Mouse (Mus musculus) olfactory bulb, adult 2 months (tissue): Measurements from ENCODE around the gene Zscan21. TPM values are rescaled to one million over a fixed set of nuclear protein-coding genes. Genes with fewer than 3 reads are reported as not detected.

Source experiments
- H3K27ac ChIP-seq: fragments of 200-500 bp; 2 replicates; pipeline ENCODE4 v1.5.1; 2012; ENCODE audit warnings: low read depth, low read length; ENCODE audit not compliant: insufficient read depth
- H3K4me1 ChIP-seq: fragments of 200-500 bp; 2 replicates; pipeline ENCODE4 v1.6.1; 2012; ENCODE audit warnings: low read length; ENCODE audit not compliant: control insufficient read depth, insufficient read depth
- H3K4me3 ChIP-seq: fragments of 200-500 bp; 2 replicates; pipeline ENCODE4 v1.5.1; 2012; ENCODE audit warnings: mild to moderate bottlenecking, low read depth, low read length, moderate library complexity; ENCODE audit not compliant: insufficient read depth
- CTCF ChIP-seq: fragments of 200-500 bp; IDR thresholded peaks from 2 replicates; pipeline ENCODE4 v1.5.1; 2012; ENCODE audit warnings: low read depth, mild to moderate bottlenecking, low read length, moderate library complexity; ENCODE audit not compliant: insufficient read depth
- POLR2A ChIP-seq: fragments of 200-500 bp; IDR thresholded peaks from 2 replicates; pipeline ENCODE4 v1.6.1; 2012; ENCODE audit warnings: mild to moderate bottlenecking, low read depth, low read length, moderate library complexity; ENCODE audit not compliant: insufficient read depth
- WGBS: fragments of 180-500 bp; shearing (Covaris S2); methylation state at CpG from one replicate; pipeline ENCODE4 v1.1.7; 2018; 5-methylcytosine and 5-hydroxymethylcytosine counted together
- polyA plus RNA-seq: library from polyadenylated mRNA; stranded (reverse); fragments of >200 nt; gene quantifications from 2 replicates; pipeline ENCODE4 v1.2.4, GENCODE M21; 2012; ENCODE audit warnings: low replicate concordance; ENCODE audit not compliant: missing spikeins, insufficient read depth, insufficient read length

Gene Zscan21
- polyA plus RNA-seq = not detected in 2 replicates

- Histone ChIP-seq H3K27ac (peak within 1 kb of the TSS; percentile 93), H3K4me1 (no peaks in the 10 kb centered on the region; the same call in 1 of the 2 replicates), H3K4me3 (peak within 1 kb of the TSS; percentile 83)
- 5% methylated on average over 38 of the region's 38 CpGs for WGBS
- TF ChIP-seq CTCF = no peak
- peak; percentile 88 for TF ChIP-seq POLR2A
Observed at GRCm38 (mm10) chr5:138116255-138117198, at the start of gene Zscan21. Gene Zscan21, plus strand, starts transcription at chr5:138116903.

GRCm38 (mm10) chr5:138073803-138074202 is 42.9 kb upstream of the Zscan21 start:
- no peaks in the 10 kb centered on the region for H3K4me1 ChIP-seq
- H3K27ac ChIP-seq = no peak overlapping the region
- no peak for TF ChIP-seq CTCF
- TF ChIP-seq POLR2A = no peak
- 92% methylated on average over 4 of the region's 4 CpGs for WGBS
- H3K4me3 ChIP-seq = no peak overlapping the region

- Histone ChIP-seq H3K4me3 (no peak overlapping the region), H3K4me1 (no peaks in the 10 kb centered on the region), H3K27ac (no peak overlapping the region)
- WGBS = 70% methylated on average over 3 of the region's 3 CpGs
- no peak for TF ChIP-seq POLR2A
- TF ChIP-seq CTCF = no peak
Observed at GRCm38 (mm10) chr5:138075684-138076083, 41.0 kb upstream of the Zscan21 start.

- Histone ChIP-seq H3K27ac (no peak overlapping the region), H3K4me3 (no peak overlapping the region), H3K4me1 (no peaks in the 10 kb centered on the region)
- TF ChIP-seq POLR2A = no peak
- 58% methylated on average over 2 of the region's 2 CpGs for WGBS
Observed at GRCm38 (mm10) chr5:138076148-138076547, 40.6 kb upstream of the Zscan21 start.

- TF ChIP-seq CTCF (no peak), POLR2A (no peak)
- 89% methylated on average over 5 of the region's 5 CpGs for WGBS
- Histone ChIP-seq H3K4me3 (no peak overlapping the region), H3K4me1 (no peaks in the 10 kb centered on the region), H3K27ac (no peak overlapping the region)
Observed at GRCm38 (mm10) chr5:138080456-138080855, 36.2 kb upstream of the Zscan21 start.

- WGBS = 84% methylated on average over 9 of the region's 9 CpGs
Observed at GRCm38 (mm10) chr5:138081446-138081845, 35.3 kb upstream of the Zscan21 start.

GRCm38 (mm10) chr5:138083318-138083900 is 33.3 kb upstream of the Zscan21 start:
- TF ChIP-seq POLR2A (no peak), CTCF (no peak)
- WGBS = 61% methylated on average over 2 of the region's 2 CpGs
- no peak overlapping the region for H3K4me3 ChIP-seq

More at GRCm38 (mm10) chr5:138081446-138081845, 35.3 kb upstream of the Zscan21 start:
- Histone ChIP-seq H3K27ac (no peak overlapping the region), H3K4me3 (no peak overlapping the region), H3K4me1 (no peaks in the 10 kb centered on the region)
- TF ChIP-seq POLR2A (no peak), CTCF (no peak)

GRCm38 (mm10) chr5:138083936-138084335 is 32.8 kb upstream of the Zscan21 start:
- Histone ChIP-seq H3K27ac (no peak overlapping the region), H3K4me3 (no peak overlapping the region), H3K4me1 (no peaks in the 10 kb centered on the region)
- 91% methylated on average over 2 of the region's 2 CpGs for WGBS
- TF ChIP-seq CTCF (no peak), POLR2A (no peak)

More at GRCm38 (mm10) chr5:138083318-138083900, 33.3 kb upstream of the Zscan21 start:
- Histone ChIP-seq H3K27ac (no peak overlapping the region), H3K4me1 (no peaks in the 10 kb centered on the region)

- WGBS = 64% methylated on average over 2 of the region's 2 CpGs
- TF ChIP-seq CTCF (no peak), POLR2A (no peak)
- no peak overlapping the region for H3K27ac ChIP-seq
- no peaks in the 10 kb centered on the region for H3K4me1 ChIP-seq
- 0 out of 2 replicates have a peak overlapping the region, but pooled peaks have one; percentile 99 for H3K4me3 ChIP-seq
Observed at GRCm38 (mm10) chr5:138084507-138084906, 32.2 kb upstream of the Zscan21 start.
